14 mouse cellular contexts compared by ENCODE assay signal in the genomic region with DNA sequence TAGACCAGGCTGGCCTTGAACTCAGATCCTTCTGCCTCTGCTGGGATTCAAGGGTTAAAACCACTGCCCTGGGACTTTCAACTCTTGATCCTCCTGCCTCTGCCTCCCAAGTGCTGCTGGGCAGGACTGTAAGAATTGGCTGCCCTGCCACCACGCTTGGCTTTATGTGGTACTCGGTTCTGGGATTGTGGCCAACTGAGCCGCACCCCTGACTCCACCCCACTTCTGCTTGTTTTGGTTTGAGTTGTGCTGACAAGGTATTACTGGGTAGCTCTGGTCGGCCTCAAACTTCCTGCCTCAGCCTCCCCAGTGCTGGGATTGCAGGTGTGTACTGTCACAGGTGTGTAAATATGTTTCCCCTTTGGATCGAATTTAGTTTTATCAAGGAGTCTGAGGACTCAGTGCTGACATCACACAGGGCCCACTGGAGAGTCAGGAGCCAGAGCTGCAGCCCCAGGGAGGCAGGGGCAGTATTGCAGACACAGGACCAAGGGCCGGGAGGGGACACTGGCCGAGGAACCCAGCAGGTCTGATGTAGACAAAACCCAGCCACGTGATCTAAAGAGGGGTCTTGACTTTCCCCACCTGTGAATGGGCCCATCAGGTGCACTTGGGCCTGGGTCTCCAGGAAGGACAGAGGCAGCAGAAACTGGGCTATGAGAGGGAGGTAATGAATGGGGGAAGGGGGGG. TPM values are rescaled to one million over a fixed set of nuclear protein-coding genes. Genes with fewer than 3 reads are reported as not detected.
A peak's percentile ranks its signal among the peaks of the same experiment; 100 is the strongest.
DNase-seq lines count a peak whose midpoint lies in the region; ATAC-seq lines count a peak whose summit lies in the region.
"Had no signal": no experiment of that assay in that cellular context is flagged by ENCODE, and none has a peak within 500 bp of the region (broad histone marks: within the 10 kb centered on the region; RNA-seq: fewer than 3 reads in every experiment).

No protein-coding gene starts in this region.

- no peak overlapping the region for H3K27ac ChIP-seq in kidney, embryonic 15.5 days
- H3K27ac ChIP-seq: embryonic facial prominence, embryonic 15.5 days had no signal

- no peak for ATAC-seq in kidney, embryonic 15.5 days (replicated peaks; ENCODE audit: low FRiP score)
- no peak for ATAC-seq in frontal cortex, adult (ENCODE audit: low TSS enrichment)
- ATAC-seq: liver, postnatal 0 days had no signal

- no peaks in the 10 kb centered on the region for H3K27me3 ChIP-seq in kidney, embryonic 15.5 days

- WGBS in kidney, embryonic 15.5 days = 61% methylated on average over 8 of the region's 8 CpGs

- H3K9me3 ChIP-seq in kidney, embryonic 15.5 days (replicated peaks) = no peaks in the 10 kb centered on the region
- H3K9me3 ChIP-seq: embryonic facial prominence, embryonic 15.5 days; heart, embryonic 10.5 days; midbrain, embryonic 10.5 days had no signal

- no peak overlapping the region for H3K4me3 ChIP-seq in kidney, embryonic 15.5 days (replicated peaks)
- H3K4me3 ChIP-seq: embryonic facial prominence, embryonic 15.5 days; heart, embryonic 10.5 days; midbrain, embryonic 10.5 days had no signal

- DNase-seq in adrenal gland, postnatal 25 days = peak; percentile 23
- DNase-seq in adrenal gland, adult 18-20 months (ENCODE audit: low spot score in 2 of 2) = no peak
- peak; percentile 31 for DNase-seq in kidney, adult 18-20 months
- DNase-seq in 416B (ENCODE audit: low read depth) = peak; percentile 44
- peak; percentile 13 for DNase-seq in fibroblast of lung, adult 2 months (ENCODE audit: low read depth)
- DNase-seq in gastrocnemius, adult 8-10 months (ENCODE audit: low spot score in 2 of 2) = no peak
- DNase-seq: liver, postnatal 0 days; right cerebral cortex, adult 18-20 months; thymus, adult 2 months had no signal

- H3K9ac ChIP-seq in kidney, embryonic 15.5 days = no peak overlapping the region
- H3K9ac ChIP-seq: embryonic facial prominence, embryonic 15.5 days; liver, postnatal 0 days had no signal

- H3K4me1 ChIP-seq in kidney, embryonic 15.5 days = peaks cover 15% of the 10 kb centered on the region

- no peak overlapping the region for H3K4me2 ChIP-seq in kidney, embryonic 15.5 days
- H3K4me2 ChIP-seq: embryonic facial prominence, embryonic 15.5 days had no signal

- H3K36me3 ChIP-seq in kidney, embryonic 15.5 days = no peaks in the 10 kb centered on the region
- H3K36me3 ChIP-seq: embryonic facial prominence, embryonic 15.5 days; heart, embryonic 10.5 days; midbrain, embryonic 10.5 days had no signal

RNA-seq across cellular contexts. Expression of gene Cacna1i, which starts 30.9 kb away (rescaled TPM):
- total RNA-seq in adrenal gland, postnatal 25 days (2021) = 0.94 and 1.6 TPM in 2 replicates
- total RNA-seq in adrenal gland, adult 18-20 months (2021) = under 1 TPM; 0.29 to 0.40 TPM
- 0.03 TPM in 1 of 2 replicates, not detected in the other for polyA plus RNA-seq in kidney, embryonic 15.5 days (2015; fragmentation: Nextera tagmentation; extraction: Ambion mirVana)
- total RNA-seq in gastrocnemius, adult 8-10 months (2022) = 1 to 10 TPM in 1 of 4 experiments, under 1 TPM in 3; 0.15 to 1.9 (median 0.38) TPM
- polyA plus RNA-seq: heart, embryonic 10.5 days; liver, postnatal 0 days had no signal

RNA-seq across cellular contexts. Expression of gene Rps19bp1, which starts 53.9 kb away (rescaled TPM):
- total RNA-seq in adrenal gland, postnatal 25 days (2021) = 36.2 and 37.9 TPM in 2 replicates
- 10 to 100 TPM; 42.6 to 48.1 TPM for total RNA-seq in adrenal gland, adult 18-20 months (2021)
- 57.3 and 58.8 TPM in 2 replicates for polyA plus RNA-seq in kidney, embryonic 15.5 days (2015; fragmentation: Nextera tagmentation; extraction: Ambion mirVana)
- 10 to 100 TPM; 12.2 to 15.4 (median 12.8) TPM for total RNA-seq in gastrocnemius, adult 8-10 months (2022)

Comparison
In these comparisons a context has a peak if more than half of its experiments do, and no peak if none do; other contexts are left out.
1. DNase-seq: peak in adrenal gland, postnatal 25 days (single experiment), kidney, adult 18-20 months (single experiment), 416B (single experiment) and fibroblast of lung, adult 2 months (single experiment); none in adrenal gland, adult 18-20 months (0 of 2) and gastrocnemius, adult 8-10 months (0 of 2).